Mouse (Mus musculus) natural killer cell, adult 2 months (primary cell): ENCODE results near the gene Ccdc116.
A peak's percentile ranks its signal among the peaks of the same experiment; 100 is the strongest.

ENCODE experiments used
- DNase-seq, 2 experiments: peaks; one replicate each; pipeline ENCODE4 v3.0.0; 2022; ENCODE audit warnings: low spot score in 2 of 2

Ccdc116 gene

GRCm38 (mm10) chr16:17131191-17132088 is 15.6 kb downstream of the Ccdc116 start:
- DNase-seq: peak; percentile 13 to 20

- peak; percentile 50 to 66 for DNase-seq
Observed at GRCm38 (mm10) chr16:17127292-17127691, 19.7 kb downstream of the Ccdc116 start.

GRCm38 (mm10) chr16:17124871-17125520 is 22.0 kb downstream of the Ccdc116 start, which contains the start of gene 2610318N02Rik:
Gene 2610318N02Rik, minus strand, starts transcription at chr16:17125167.
- peak; percentile 66 to 71 for DNase-seq

GRCm38 (mm10) chr16:17124119-17124870 is 22.7 kb downstream of the Ccdc116 start:
- DNase-seq: no peak

- no peak for DNase-seq
Observed at GRCm38 (mm10) chr16:17121569-17121968, 25.5 kb downstream of the Ccdc116 start.

- DNase-seq: no peak
Observed at GRCm38 (mm10) chr16:17117309-17117799, 29.7 kb downstream of the Ccdc116 start.

- DNase-seq: peak; percentile 68 to 71
Observed at GRCm38 (mm10) chr16:17110771-17111743, 36.0 kb downstream of the Ccdc116 start, which contains the start of gene Ppil2. Gene Ppil2, minus strand, starts transcription at chr16:17111257.

- DNase-seq: no peak
Observed at GRCm38 (mm10) chr16:17104600-17104999, 42.4 kb downstream of the Ccdc116 start.

- no peak for DNase-seq
Observed at GRCm38 (mm10) chr16:17102630-17103220, 44.3 kb downstream of the Ccdc116 start.

- DNase-seq: no peak
Observed at GRCm38 (mm10) chr16:17096938-17097337, 50.1 kb downstream of the Ccdc116 start.
